Mouse (Mus musculus) liver, adult 2 months (tissue): ENCODE data around the gene Hspa1a. TPM values are rescaled to one million over a fixed set of nuclear protein-coding genes. Genes with fewer than 3 reads are reported as not detected.
"Not testable (repeated sequence)": the region's sequence is repeated elsewhere in the genome, so short reads cannot be mapped to it uniquely, and the experiment has no call there.

Source experiments
- DNase-seq: peaks from one replicate; pipeline ENCODE4 v3.0.0-alpha.2; 2011; ENCODE audit warnings: low read depth, low spot score; ENCODE audit errors: extremely low read depth
- H3K27ac ChIP-seq: fragments of 200-500 bp; replicated peaks from 2 replicates; pipeline ENCODE4 v1.5.1; 2012; ENCODE audit warnings: low read depth, mild to moderate bottlenecking, control low read depth, inconsistent platforms, low read length; ENCODE audit not compliant: insufficient read depth
- H3K27me3 ChIP-seq: fragments of 200-500 bp; 2 replicates; pipeline ENCODE4 v1.6.1; 2012; ENCODE audit warnings: mild to moderate bottlenecking, moderate library complexity, low read length, inconsistent platforms; ENCODE audit not compliant: control insufficient read depth, insufficient read depth
- H3K36me3 ChIP-seq: fragments of 200-500 bp; 2 replicates; pipeline ENCODE4 v1.6.1; 2012; ENCODE audit warnings: low read length, inconsistent platforms; ENCODE audit not compliant: control insufficient read depth, insufficient read depth
- H3K4me1 ChIP-seq: fragments of 200-500 bp; 2 replicates; pipeline ENCODE4 v1.6.1; 2011; ENCODE audit warnings: low read length; ENCODE audit not compliant: control insufficient read depth, insufficient read depth
- H3K4me3 ChIP-seq: fragments of 200-500 bp; 2 replicates; pipeline ENCODE4 v1.5.1; 2011; ENCODE audit warnings: low read depth, mild to moderate bottlenecking, control low read depth, low read length, moderate library complexity; ENCODE audit not compliant: insufficient read depth
- H3K79me2 ChIP-seq: fragments of 200-500 bp; 2 replicates; pipeline ENCODE4 v1.6.1; 2012; ENCODE audit warnings: inconsistent platforms, mild to moderate bottlenecking, low read length, moderate library complexity; ENCODE audit not compliant: control insufficient read depth, insufficient read depth
- H3K9ac ChIP-seq: fragments of 200-500 bp; 2 replicates; pipeline ENCODE4 v1.6.1; 2012; ENCODE audit warnings: low read depth, mild to moderate bottlenecking, control low read depth, inconsistent platforms, low read length
- CTCF ChIP-seq: fragments of 200-500 bp; IDR thresholded peaks from 2 replicates; pipeline ENCODE4 v1.5.1; 2011; ENCODE audit warnings: low read depth, low read length, control low read depth
- POLR2A ChIP-seq: fragments of 200-500 bp; IDR thresholded peaks from 2 replicates; pipeline ENCODE4 v1.6.1; 2011; ENCODE audit warnings: low read length, control low read depth; ENCODE audit not compliant: insufficient read depth; ENCODE audit errors: extremely low read depth
- WGBS: fragments of 180-500 bp; shearing (Covaris S2); methylation state at CpG from one replicate; pipeline ENCODE4 v1.1.7; 2018; 5-methylcytosine and 5-hydroxymethylcytosine counted together
- polyA plus RNA-seq: library from polyadenylated mRNA; depleted of rRNA; stranded (reverse); fragments of >200 nt; gene quantifications from 2 replicates; pipeline ENCODE4 v1.2.3, GENCODE M21; 2012; rRNA removed
- total RNA-seq: library from RNA; depleted of rRNA; stranded (reverse); fragments of >200 nt; gene quantifications from 2 replicates; pipeline ENCODE4 v1.2.3, GENCODE M21; 2014; rRNA removed

The Hspa1a gene
- total RNA-seq (0.18 and 0.60 TPM in 2 replicates), polyA plus RNA-seq (0.45 TPM in 2 replicates)

DNA sequence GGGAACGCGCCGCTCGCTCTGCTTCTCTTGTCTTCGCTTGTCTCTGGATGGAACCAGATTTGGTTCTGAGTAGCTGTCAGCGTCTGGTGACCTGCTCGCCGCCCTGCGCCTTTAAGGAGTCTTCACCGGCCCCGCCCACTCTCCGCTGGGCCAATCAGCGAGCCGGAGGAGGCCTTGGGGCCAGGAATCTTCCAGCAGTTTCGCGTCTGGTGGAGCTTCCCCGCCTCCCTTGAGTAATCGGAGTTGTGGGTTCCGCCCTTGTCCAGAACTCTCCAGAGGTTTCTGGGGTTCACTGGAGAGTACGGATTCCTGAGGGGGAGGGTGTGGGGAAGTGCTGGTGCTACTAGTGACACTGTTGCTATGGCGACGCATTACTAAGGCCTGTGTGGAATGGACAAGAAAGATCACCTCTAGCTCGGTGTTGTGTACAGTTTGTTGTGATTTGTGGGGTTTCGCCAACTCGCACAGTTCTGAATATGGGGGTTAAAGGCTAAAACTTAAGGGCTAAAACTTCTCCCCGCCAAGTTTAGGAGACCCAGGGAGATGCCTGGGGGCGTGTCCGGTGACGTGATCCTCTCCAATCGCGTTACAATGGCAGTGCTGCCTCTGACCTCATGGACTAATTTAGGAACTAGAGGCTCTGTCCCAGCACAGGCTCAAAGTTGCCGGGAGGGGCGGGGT, at the start of gene Hspa1a, which contains the start of gene Hspa1l:
Gene Hspa1a (minus strand): TSS at position 88 of the 681 bp plus-strand sequence.
Gene Hspa1l (plus strand): TSS at position 635 of the 681 bp plus-strand sequence.
- H3K4me3 ChIP-seq = peak within 1 kb of the TSS; percentile 47
- not testable (repeated sequence) for H3K4me1 ChIP-seq, H3K36me3 ChIP-seq, H3K79me2 ChIP-seq, H3K27ac ChIP-seq, H3K27me3 ChIP-seq
- peak; percentile 56 for DNase-seq
- H3K9ac ChIP-seq = peak within 1 kb of the TSS; percentile 49
- 0 out of 2 replicates have a peak, but pooled peaks have one; percentile 30 for TF ChIP-seq POLR2A
- WGBS = 4% methylated on average over 33 of the region's 33 CpGs

DNA sequence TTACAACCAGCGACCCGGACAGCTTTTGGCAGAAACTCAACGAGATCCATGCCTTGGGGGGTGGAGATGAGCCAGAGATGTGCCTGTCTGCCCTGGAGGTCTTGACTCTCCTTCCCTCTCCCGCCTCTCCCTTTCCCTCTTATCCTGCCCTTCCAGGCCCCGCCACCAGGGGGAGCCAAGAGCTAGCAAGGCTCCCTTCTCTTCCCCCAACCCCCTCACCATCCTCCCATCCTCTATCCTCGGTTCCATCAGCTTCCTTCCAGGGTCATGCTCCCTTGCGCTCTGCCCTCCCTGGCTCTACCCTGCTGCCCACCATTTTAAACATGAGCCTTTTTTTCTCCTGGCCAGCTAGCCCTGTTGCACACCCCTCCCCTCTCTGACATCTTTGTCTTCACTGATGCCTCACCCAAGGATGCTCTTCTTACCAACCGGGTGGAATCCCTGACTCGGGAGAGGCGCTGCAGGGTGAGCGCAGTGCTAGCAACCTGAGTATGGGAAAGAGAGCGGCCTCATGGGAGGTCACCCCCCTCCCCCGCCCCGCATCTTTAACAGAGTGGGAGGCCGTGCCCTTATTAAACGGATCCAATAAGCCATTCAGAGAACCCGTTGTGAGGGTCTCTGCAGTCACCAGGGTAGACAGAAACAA, 49.3 kb upstream of the Hspa1a start:
- no peaks in the 10 kb centered on the region for H3K79me2 ChIP-seq
- H3K27ac ChIP-seq = peak overlapping the region; percentile 73
- no peaks in the 10 kb centered on the region for H3K36me3 ChIP-seq
- peak; percentile 13 for DNase-seq
- 0 out of 2 replicates have a peak overlapping the region, but pooled peaks have one; percentile 4 for H3K9ac ChIP-seq
- TF ChIP-seq CTCF (peak; percentile 99), POLR2A (no peak)
- no peak overlapping the region for H3K4me3 ChIP-seq
- no peaks in the 10 kb centered on the region for H3K4me1 ChIP-seq
- H3K27me3 ChIP-seq = no peaks in the 10 kb centered on the region
- WGBS = 21% methylated on average over 17 of the region's 17 CpGs

DNA sequence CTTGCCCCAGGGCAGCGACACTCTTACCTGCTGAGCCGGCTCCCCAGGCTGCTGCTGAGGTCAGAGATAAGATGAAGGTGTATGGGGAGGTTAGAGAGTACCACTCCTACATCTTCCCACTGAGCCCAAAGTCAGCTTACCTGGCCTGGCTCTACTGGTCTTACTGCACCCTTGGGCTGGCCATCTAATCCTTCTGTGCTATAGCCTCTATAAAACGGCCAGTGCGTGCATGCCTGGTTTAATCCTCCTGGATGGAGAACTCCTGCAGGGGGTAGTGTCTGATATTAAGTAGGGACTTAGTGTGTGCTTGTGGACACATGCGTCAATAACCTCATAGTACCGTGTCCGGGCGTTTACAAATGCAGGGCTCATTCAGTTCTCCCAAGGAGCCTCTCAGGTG, 48.6 kb upstream of the Hspa1a start:
- 89% methylated on average over 8 of the region's 8 CpGs for WGBS
- H3K79me2 ChIP-seq = no peaks in the 10 kb centered on the region
- no peak overlapping the region for H3K27ac ChIP-seq
- no peaks in the 10 kb centered on the region for H3K36me3 ChIP-seq
- no peaks in the 10 kb centered on the region for H3K4me1 ChIP-seq
- no peak for TF ChIP-seq POLR2A
- TF ChIP-seq CTCF = no peak
- no peak overlapping the region for H3K9ac ChIP-seq
- no peak overlapping the region for H3K4me3 ChIP-seq
- no peaks in the 10 kb centered on the region for H3K27me3 ChIP-seq
- no peak for DNase-seq

DNA sequence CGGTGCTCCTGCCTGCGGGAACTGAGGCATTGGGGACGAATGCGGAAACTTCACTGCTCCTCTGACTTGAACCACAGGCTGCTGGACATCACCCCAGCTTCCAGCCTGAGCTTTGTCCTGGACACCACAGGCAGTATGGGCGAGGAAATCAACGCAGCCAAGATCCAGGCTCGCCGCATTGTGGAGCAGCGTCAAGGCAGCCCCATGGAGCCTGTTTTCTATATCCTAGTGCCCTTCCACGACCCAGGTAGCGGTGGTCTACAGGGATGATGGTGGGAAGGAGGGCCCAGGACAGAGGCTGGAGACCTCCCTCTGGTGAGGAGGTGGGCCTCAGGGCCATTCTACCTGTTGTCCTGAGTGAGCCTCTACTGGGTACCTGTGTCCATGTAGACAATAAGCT, 47.9 kb upstream of the Hspa1a start:
- DNase-seq = no peak
- no peak overlapping the region for H3K9ac ChIP-seq
- TF ChIP-seq CTCF = no peak
- no peak for TF ChIP-seq POLR2A
- H3K79me2 ChIP-seq = no peaks in the 10 kb centered on the region
- WGBS = 91% methylated on average over 11 of the region's 11 CpGs
- no peak overlapping the region for H3K27ac ChIP-seq
- H3K36me3 ChIP-seq = no peaks in the 10 kb centered on the region
- no peaks in the 10 kb centered on the region for H3K27me3 ChIP-seq
- no peaks in the 10 kb centered on the region for H3K4me1 ChIP-seq
- no peak overlapping the region for H3K4me3 ChIP-seq

DNA sequence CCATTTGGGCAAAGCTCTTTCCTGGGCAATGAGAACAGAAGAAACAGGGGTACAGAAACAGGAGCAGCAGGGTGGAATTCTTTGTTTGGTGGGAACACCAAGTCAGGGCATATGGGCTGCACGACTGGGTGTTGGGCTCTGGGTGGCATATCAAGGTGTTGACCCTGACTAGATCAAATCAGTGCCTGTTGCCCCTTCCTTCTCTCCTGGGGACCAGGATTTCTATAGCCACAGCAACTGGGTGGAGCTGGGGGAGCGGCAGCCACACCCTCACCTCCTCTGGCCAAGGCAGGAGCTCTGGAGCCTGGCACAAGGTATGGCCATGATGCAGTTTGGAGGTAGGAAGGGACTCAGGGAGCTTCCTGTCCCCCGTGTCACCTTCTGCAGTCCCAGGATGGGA, 46.2 kb upstream of the Hspa1a start:
- Histone ChIP-seq H3K27me3 (no peaks in the 10 kb centered on the region), H3K27ac (no peak overlapping the region), H3K4me1 (no peaks in the 10 kb centered on the region), H3K79me2 (no peaks in the 10 kb centered on the region), H3K4me3 (no peak overlapping the region), H3K9ac (no peak overlapping the region), H3K36me3 (no peaks in the 10 kb centered on the region; the same call in 1 of the 2 replicates)
- no peak for DNase-seq
- 81% methylated on average over 3 of the region's 3 CpGs for WGBS
- TF ChIP-seq POLR2A = no peak
- TF ChIP-seq CTCF = no peak

DNA sequence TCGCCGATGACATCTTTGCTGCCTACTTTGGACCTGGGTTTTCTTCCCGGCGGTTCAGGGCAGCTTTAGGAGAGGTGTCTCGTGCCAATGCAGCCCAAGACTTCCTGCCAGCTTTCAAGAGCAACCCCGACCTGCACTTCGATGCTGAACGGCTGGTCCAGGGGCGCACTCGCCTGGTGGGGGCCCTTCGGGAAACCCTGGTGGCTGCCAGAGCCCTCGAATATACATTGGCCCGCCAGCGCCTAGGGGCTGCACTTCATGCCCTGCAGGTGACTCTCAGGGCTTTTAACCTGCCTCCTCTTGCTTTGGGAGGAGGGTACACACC, 45.7 kb upstream of the Hspa1a start:
- H3K79me2 ChIP-seq = no peaks in the 10 kb centered on the region
- TF ChIP-seq CTCF = no peak
- no peak for TF ChIP-seq POLR2A
- no peaks in the 10 kb centered on the region for H3K4me1 ChIP-seq
- H3K27me3 ChIP-seq = no peaks in the 10 kb centered on the region
- no peak for DNase-seq
- H3K27ac ChIP-seq = no peak overlapping the region
- H3K9ac ChIP-seq = no peak overlapping the region
- 69% methylated on average over 14 of the region's 14 CpGs for WGBS
- H3K4me3 ChIP-seq = no peak overlapping the region
- H3K36me3 ChIP-seq = no peaks in the 10 kb centered on the region; the same call in 1 of the 2 replicates
